Mouse (Mus musculus) activated CD4-positive, CD25-positive, alpha-beta regulatory T cell, adult 4 months (primary cell): Measurements from ENCODE around the gene Zfp984. TPM values are rescaled to one million over a fixed set of nuclear protein-coding genes. Genes with fewer than 3 reads are reported as not detected.

Experiments
- polyA plus RNA-seq, 2 experiments: library from polyadenylated mRNA; unstranded; fragments of 100-300 nt; shearing (Covaris generic); gene quantifications; one replicate each; pipeline ENCODE4 v1.2.1; 2017

Gene Zfp984
- polyA plus RNA-seq, 2 experiments from 2014 or later, result 21.1 to 29.0 TPM

Other genes starting within 250 kb of the Zfp984 start
- gene Zfp979, start 167.3 kb downstream of the Zfp984 start, polyA plus RNA-seq, result under 1 TPM in 1 of 2 experiments, not detected in 1; 0.85 TPM
- gene Zfp534, start 107.2 kb downstream of the Zfp984 start, polyA plus RNA-seq, result 1 to 10 TPM in 1 of 2 experiments, not detected in 1; 1.0 TPM
- gene Zfp933, start 38.6 kb upstream of the Zfp984 start, polyA plus RNA-seq, result 1 to 10 TPM; 5.1 to 9.0 TPM
- gene Miip, start 59.0 kb upstream of the Zfp984 start, polyA plus RNA-seq, result 10 to 100 TPM; 52.3 to 77.0 TPM
- 1 to 10 TPM; 3.0 to 7.5 TPM for gene Fv1, start 59.2 kb upstream of the Zfp984 start, polyA plus RNA-seq
- gene Mfn2, start 94.9 kb upstream of the Zfp984 start, polyA plus RNA-seq, result 10 to 100 TPM; 17.2 to 23.9 TPM
- 1 to 10 TPM; 2.8 to 4.0 TPM for gene Plod1, start 127.0 kb upstream of the Zfp984 start, polyA plus RNA-seq
- 10 to 100 TPM in 1 of 2 experiments, 1 to 10 TPM in 1; 8.9 to 11.4 TPM for gene 2510039O18Rik, start 131.1 kb upstream of the Zfp984 start, polyA plus RNA-seq
- gene Nppb, start 176.0 kb upstream of the Zfp984 start, polyA plus RNA-seq, result not detected
- not detected for gene Nppa, start 190.9 kb upstream of the Zfp984 start, polyA plus RNA-seq
- 1 to 10 TPM; 2.4 to 3.3 TPM for gene Clcn6, start 229.0 kb upstream of the Zfp984 start, polyA plus RNA-seq
- 10 to 100 TPM in 1 of 2 experiments, 1 to 10 TPM in 1; 6.0 to 12.9 TPM for gene Mthfr, start 229.3 kb upstream of the Zfp984 start, polyA plus RNA-seq